Mouse (Mus musculus): ENCODE measurements around the gene Mboat7.

The Mboat7 gene

GRCm38 (mm10) chr7:3692382-3692986 lies 839 bp downstream of the Mboat7 start, which contains the start of gene Tsen34:
Tsen34 (plus strand) TSS chr7:3692863.
- DNase-seq, result no peak

GRCm38 (mm10) chr7:3691919-3692318 lies 1.4 kb downstream of the Mboat7 start:
- no peak for DNase-seq

- DNase-seq, result no peak
Measured at GRCm38 (mm10) chr7:3685400-3686187, 7.7 kb downstream of the Mboat7 start.

GRCm38 (mm10) chr7:3684698-3685097 lies 8.6 kb downstream of the Mboat7 start:
- no peak for DNase-seq

- no peak for DNase-seq
Measured at GRCm38 (mm10) chr7:3683908-3684550, 9.3 kb downstream of the Mboat7 start.

GRCm38 (mm10) chr7:3677342-3677741 lies 16.0 kb downstream of the Mboat7 start, which contains the start of gene Tmc4:
Tmc4 (minus strand) TSS chr7:3677553.
- peak; percentile 72 for DNase-seq

- DNase-seq, result no peak
Measured at GRCm38 (mm10) chr7:3676371-3676770, 17.0 kb downstream of the Mboat7 start.

GRCm38 (mm10) chr7:3675228-3675548 lies 18.1 kb downstream of the Mboat7 start:
- no peak for DNase-seq

- DNase-seq, result peak; percentile 85
Measured at GRCm38 (mm10) chr7:3674507-3675227, 18.7 kb downstream of the Mboat7 start.

GRCm38 (mm10) chr7:3666921-3667391 lies 26.4 kb downstream of the Mboat7 start:
- peak; percentile 17 for DNase-seq

- DNase-seq, result peak; percentile 98
Measured at GRCm38 (mm10) chr7:3665215-3666114, 27.9 kb downstream of the Mboat7 start, which contains the start of gene Leng1. Leng1 (minus strand) TSS chr7:3665840.

GRCm38 (mm10) chr7:3664524-3665214 lies 28.7 kb downstream of the Mboat7 start:
- peak; percentile 63 for DNase-seq

- DNase-seq, result no peak
Measured at GRCm38 (mm10) chr7:3658578-3658977, 34.7 kb downstream of the Mboat7 start.

- no peak for DNase-seq
Measured at GRCm38 (mm10) chr7:3656966-3657365, 36.4 kb downstream of the Mboat7 start.

- DNase-seq, result no peak
Measured at GRCm38 (mm10) chr7:3646641-3647040, 46.7 kb downstream of the Mboat7 start.

GRCm38 (mm10) chr7:3646188-3646587 lies 47.1 kb downstream of the Mboat7 start:
- no peak for DNase-seq

GRCm38 (mm10) chr7:3645488-3646025 lies 47.8 kb downstream of the Mboat7 start:
- no peak for DNase-seq

- DNase-seq, result peak; percentile 99
Measured at GRCm38 (mm10) chr7:3644672-3645487, 48.4 kb downstream of the Mboat7 start, which contains the start of gene Cnot3. Cnot3 (plus strand) TSS chr7:3645268.

GRCm38 (mm10) chr7:3644348-3644671 lies 49.0 kb downstream of the Mboat7 start:
- DNase-seq, result no peak

GRCm38 (mm10) chr7:3643843-3644242 lies 49.5 kb downstream of the Mboat7 start:
- DNase-seq, result no peak

Measured in kidney, postnatal 14 days (tissue).